Mouse (Mus musculus): ENCODE data around the gene Slc39a5. TPM values are rescaled to one million over a fixed set of nuclear protein-coding genes. Genes with fewer than 3 reads are reported as not detected.

Gene Slc39a5
- not detected in 2 replicates for polyA plus RNA-seq (2012; rRNA removed)

- DNase-seq (ENCODE audit: low spot score) = no peak
These were observed at the start of gene Slc39a5 for GRCm38 (mm10) chr10:128401056-128401455. Gene Slc39a5, minus strand, starts transcription at chr10:128401229.

GRCm38 (mm10) chr10:128445407-128445806 lies 44.4 kb upstream of the Slc39a5 start:
- DNase-seq (ENCODE audit: low spot score) = no peak

- no peak for DNase-seq (ENCODE audit: low spot score)
These were observed 43.3 kb upstream of the Slc39a5 start for GRCm38 (mm10) chr10:128444354-128444753.

GRCm38 (mm10) chr10:128442718-128443117 lies 41.7 kb upstream of the Slc39a5 start:
- DNase-seq (ENCODE audit: low spot score) = no peak

- DNase-seq (ENCODE audit: low spot score) = no peak
These were observed 40.5 kb upstream of the Slc39a5 start for GRCm38 (mm10) chr10:128441324-128442119.

- no peak for DNase-seq (ENCODE audit: low spot score)
These were observed 39.4 kb upstream of the Slc39a5 start for GRCm38 (mm10) chr10:128440407-128440806.

- DNase-seq (ENCODE audit: low spot score) = no peak
These were observed 37.7 kb upstream of the Slc39a5 start for GRCm38 (mm10) chr10:128438675-128439279.

GRCm38 (mm10) chr10:128436376-128436775 lies 35.3 kb upstream of the Slc39a5 start:
- DNase-seq (ENCODE audit: low spot score) = no peak

GRCm38 (mm10) chr10:128435873-128436272 lies 34.8 kb upstream of the Slc39a5 start:
- no peak for DNase-seq (ENCODE audit: low spot score)

- no peak for DNase-seq (ENCODE audit: low spot score)
These were observed 34.3 kb upstream of the Slc39a5 start for GRCm38 (mm10) chr10:128435186-128435823.

- no peak for DNase-seq (ENCODE audit: low spot score)
These were observed 33.7 kb upstream of the Slc39a5 start for GRCm38 (mm10) chr10:128434681-128435080.

GRCm38 (mm10) chr10:128433417-128433816 lies 32.4 kb upstream of the Slc39a5 start:
- DNase-seq (ENCODE audit: low spot score) = no peak

GRCm38 (mm10) chr10:128429454-128429853 lies 28.4 kb upstream of the Slc39a5 start:
- DNase-seq (ENCODE audit: low spot score) = no peak

- no peak for DNase-seq (ENCODE audit: low spot score)
These were observed 28.0 kb upstream of the Slc39a5 start for GRCm38 (mm10) chr10:128429052-128429451.

- DNase-seq (ENCODE audit: low spot score) = no peak
These were observed 24.2 kb upstream of the Slc39a5 start for GRCm38 (mm10) chr10:128425260-128425659.

GRCm38 (mm10) chr10:128424604-128425003 lies 23.6 kb upstream of the Slc39a5 start:
- DNase-seq (ENCODE audit: low spot score) = no peak

GRCm38 (mm10) chr10:128422426-128422825 lies 21.4 kb upstream of the Slc39a5 start:
- DNase-seq (ENCODE audit: low spot score) = no peak

- no peak for DNase-seq (ENCODE audit: low spot score)
These were observed 13.8 kb upstream of the Slc39a5 start for GRCm38 (mm10) chr10:128414848-128415247.

- no peak for DNase-seq (ENCODE audit: low spot score)
These were observed 12.0 kb upstream of the Slc39a5 start for GRCm38 (mm10) chr10:128413076-128413475.

- DNase-seq (ENCODE audit: low spot score) = no peak
These were observed 11.5 kb upstream of the Slc39a5 start for GRCm38 (mm10) chr10:128412558-128412957.

GRCm38 (mm10) chr10:128412055-128412381 lies 11.0 kb upstream of the Slc39a5 start:
- DNase-seq (ENCODE audit: low spot score) = no peak

- peak; percentile 88 for DNase-seq (ENCODE audit: low spot score)
These were observed 10.4 kb upstream of the Slc39a5 start, which contains the start of the genes Nabp2 and Rnf41 for GRCm38 (mm10) chr10:128411211-128412054. Gene Nabp2, minus strand, starts transcription at chr10:128411492. Gene Rnf41, plus strand, starts transcription at chr10:128411657.

Measured in urinary bladder, adult 2 months (tissue).